Mouse (Mus musculus) mature B cell (primary cell): ENCODE data around the gene Ebf3.

Experiments
- in situ Hi-C: fragments of 300-500 bp; cut with MboI; formaldehyde crosslinking; loops from 2 replicates; pipeline ENCODE4 v1.14.3; 2019

Ebf3 gene

DNA sequence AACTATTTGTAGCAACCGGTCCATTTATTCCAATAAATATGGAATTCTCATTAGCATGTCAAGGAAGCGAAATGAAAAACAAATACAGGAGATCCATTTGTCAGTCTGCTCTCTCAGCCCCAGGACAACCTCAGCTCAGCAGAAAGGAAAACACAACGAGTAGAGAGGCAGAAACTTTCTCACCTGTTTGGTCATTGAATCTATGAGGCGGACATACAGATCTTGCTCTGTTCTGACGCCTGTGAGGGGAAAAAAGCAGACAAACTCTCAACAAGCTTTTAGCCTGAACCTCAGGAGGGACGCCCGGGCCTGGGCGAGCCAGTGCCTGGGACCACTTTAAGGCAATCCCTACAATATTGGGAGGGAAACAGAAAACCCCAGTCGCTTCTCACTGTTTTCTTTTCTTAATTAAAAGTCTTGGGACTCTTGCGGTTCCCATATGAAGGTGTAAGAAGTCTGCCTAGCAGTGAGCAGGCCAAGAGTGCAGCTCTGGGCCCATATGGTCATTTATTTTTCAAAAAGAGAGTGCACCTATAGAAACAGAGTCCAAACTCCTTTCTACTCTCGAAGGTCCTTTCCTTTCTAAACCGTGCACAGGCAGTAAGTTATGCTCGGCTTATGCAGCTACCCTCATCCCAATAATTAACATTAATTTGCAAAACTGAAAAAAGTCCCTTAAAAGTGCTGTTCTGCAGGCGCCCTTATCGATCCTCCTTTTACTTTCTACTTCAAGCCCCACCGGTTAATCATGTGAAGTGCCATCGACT lies 1.9 kb downstream of the Ebf3 start:
- in situ Hi-C loops = loop anchor here (25.0 kb wide), 1 partner anchor 1525 kb away; no protein-coding TSS in a partner anchor

DNA sequence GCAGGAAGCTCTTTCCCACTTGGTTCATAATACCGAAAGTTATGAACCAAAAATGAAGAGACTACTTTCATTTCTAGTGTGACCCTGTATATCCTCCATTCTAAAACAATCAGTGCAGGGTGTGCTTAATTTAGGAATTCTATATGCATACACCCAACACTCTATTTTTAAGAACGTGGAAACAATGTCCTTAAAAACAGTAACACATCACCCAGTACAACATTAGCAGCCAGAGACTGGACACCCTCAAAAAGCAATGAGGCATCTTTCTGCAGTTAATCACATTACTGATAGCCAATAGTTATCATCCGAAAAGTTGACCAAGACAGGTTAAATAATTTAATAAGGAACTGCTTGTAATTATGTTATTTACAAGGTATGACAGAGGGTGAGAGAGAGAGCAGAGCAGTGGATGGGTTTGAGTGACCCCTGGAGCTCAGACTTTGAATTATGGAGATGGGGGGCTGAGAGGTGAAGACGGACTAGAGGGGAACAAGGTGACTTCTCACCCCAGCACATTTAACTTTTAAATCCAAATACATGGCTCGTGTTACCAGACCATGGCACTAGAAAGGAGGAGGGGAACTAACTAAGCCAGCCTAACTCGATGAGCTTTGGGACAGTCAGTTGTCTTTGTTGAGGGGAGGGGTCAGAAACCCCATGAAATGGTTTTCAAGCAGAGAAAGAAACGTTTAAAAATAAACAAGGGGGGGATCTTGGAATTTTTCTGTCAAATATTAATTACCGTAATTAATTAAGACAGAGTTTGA lies 2.7 kb downstream of the Ebf3 start:
- in situ Hi-C loops = loop anchor here (25.0 kb wide), 1 partner anchor 1524 kb away; no protein-coding TSS in a partner anchor

DNA sequence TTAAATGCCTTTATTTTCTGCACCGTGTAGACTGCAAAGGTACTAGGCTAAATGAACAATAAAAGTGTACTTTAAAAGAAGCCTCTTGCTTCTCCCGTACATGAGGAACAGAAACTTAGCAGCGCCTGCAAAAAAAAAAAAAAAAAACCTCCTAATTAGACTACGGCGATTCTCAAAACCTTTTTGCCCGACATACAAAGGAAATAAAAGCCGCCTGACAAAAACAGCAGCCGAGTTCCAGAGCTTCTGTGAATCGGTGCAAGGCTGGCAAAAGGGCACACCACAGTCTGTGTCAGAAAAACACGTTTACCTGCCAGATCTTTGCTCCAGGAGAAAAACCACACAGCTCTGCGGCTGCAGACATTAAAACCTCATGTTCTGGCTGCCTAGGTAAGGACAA lies 3.4 kb downstream of the Ebf3 start:
- in situ Hi-C loops = loop anchor here (25.0 kb wide), 1 partner anchor 1524 kb away; no protein-coding TSS in a partner anchor

DNA sequence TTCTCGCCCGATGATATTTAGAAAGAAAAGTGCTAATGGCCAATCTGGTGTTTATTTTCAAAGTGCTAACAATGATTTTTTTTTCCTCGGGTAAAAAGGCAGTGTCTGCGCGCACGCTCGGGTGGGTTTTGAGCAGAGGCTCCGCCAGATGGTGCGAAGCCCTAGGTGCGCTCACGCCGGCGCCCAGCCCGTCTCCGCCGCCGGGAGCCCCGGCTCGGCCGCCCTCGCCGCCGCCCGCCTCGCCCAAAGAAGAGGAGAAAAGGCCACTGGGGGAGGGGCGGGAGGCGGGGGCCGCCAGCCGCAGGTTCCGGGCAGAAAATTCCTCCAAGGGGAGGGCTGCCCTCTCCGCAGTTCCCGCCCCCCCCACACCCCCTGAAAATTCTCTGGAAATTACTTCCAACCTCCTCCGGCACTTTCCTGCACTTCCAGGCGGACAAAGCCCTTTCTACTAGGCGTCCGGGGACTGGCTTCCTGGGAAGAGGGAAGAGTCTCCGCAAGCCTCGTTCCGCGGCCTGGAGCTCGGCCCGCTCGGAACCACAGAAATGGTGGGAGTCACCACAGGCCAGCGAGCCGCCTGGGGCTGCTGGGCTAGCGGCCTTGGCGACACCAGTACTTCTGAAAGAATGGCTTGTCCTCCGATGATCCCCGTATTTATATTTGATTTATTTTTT lies 4.0 kb downstream of the Ebf3 start:
- in situ Hi-C loops = loop anchor here (25.0 kb wide), 1 partner anchor 1523 kb away; no protein-coding TSS in a partner anchor

DNA sequence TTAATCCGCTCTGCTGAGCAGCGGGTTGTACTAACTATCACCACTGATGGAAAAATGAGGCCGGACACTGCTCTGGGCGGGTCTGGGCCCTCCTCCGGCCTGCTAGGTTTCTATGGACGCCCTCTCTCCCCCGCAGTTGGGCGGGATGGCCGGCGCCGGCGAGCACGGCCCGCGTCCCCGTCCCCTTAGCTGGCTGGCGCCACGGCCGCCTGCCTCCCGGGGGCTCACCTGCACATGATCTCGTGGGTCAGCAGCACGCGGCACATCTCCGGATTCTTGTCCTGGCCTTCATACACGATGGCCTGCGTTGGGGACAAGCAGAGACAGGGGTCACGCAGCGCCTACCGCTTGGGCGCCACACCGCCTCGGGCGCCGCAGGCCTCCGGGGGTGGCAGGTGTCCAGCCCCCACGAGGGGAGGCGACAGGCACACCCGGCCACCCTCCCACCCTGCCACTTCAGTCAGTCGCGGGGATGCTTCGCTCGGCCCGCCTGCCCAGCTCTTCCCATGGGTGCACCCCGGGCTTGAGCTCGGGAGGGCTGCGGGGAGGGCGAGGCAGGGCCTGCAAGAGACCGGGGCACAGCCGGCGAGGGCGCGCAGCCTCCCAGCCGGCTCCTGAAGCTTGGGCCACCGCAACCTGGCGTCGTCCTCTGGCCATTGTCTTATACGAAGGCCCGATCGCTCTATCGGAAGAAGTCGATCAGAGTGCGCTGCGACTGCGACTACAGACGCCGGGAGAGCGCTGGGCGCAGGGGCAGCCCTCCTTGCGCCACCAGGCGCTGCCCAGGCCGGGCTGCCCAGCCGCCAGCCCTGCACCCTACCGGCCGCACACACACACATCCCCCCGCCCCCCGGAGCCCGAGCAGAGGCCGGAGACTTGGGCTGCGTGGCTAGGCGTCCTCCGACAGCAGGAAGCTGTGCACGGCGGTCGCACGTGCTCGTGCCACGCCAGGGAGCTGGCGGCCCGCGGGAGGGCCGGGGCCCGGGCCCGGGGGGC lies 4.9 kb downstream of the Ebf3 start:
- in situ Hi-C loops = loop anchor here (25.0 kb wide), 1 partner anchor 1522 kb away; no protein-coding TSS in a partner anchor

DNA sequence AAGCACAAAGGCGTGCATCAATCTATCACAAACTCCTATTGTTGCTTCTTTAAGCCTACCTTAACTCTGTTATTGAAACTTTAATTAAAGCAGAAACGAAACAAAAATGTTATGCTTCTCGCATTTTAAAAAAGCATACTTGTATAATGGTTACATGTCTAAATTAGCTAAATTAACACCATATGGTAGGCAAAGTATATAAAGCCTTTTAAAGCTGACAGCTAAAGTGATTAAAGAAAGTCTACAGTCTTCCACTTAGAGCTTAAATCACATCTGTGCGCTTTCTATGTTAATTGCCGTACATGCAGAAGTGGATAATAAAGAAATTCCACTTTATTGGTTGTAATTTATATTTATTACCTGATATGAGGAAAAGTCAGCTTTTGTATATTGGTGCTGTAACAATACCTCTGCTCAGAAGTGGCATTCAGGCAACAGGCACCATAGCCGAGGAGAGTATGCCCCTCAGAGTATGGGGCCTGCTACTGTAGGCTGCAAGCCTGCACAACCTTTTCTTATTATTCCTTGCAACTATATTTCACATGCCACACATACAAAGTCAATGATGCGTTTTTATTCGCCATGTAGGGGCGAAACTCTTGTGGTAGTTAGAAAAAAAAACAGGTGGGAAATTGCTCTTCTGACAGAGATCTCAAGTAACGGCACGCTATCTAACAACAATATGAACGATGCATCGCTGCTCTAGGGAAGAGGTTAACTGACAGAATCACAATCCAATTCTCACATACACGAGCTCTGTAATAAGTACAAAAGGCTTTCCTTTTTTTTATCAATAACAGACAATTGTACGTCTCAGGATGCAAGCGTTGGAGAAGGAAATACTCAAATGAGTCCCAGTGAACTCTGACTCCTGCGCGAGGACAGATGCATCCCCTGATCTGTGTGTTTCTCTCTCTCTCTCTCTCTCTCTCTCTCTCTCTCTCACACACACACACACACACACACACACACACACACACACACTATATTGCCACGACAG lies 5.9 kb downstream of the Ebf3 start:
- in situ Hi-C loops = loop anchor here (25.0 kb wide), 1 partner anchor 1521 kb away; no protein-coding TSS in a partner anchor

DNA sequence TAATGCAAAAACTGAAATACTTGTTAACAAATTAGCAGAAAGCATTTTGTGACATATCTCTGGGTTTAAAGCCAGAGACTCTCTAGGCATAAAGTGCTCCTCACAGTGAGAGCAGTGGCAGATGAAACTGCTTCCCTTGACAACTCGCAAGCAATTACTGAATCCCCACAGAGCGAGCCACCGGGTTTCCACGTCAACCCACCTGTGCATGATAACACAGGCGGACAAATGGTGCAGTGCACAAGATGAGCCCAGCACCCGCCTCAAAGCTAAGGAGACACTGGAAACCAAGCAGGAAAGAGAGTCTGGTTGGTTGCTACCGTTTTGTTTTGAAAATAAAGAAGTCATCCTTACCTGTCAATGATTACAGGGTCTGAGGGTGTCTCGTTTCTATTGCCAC lies 7.1 kb downstream of the Ebf3 start:
- in situ Hi-C loops = loop anchor here (25.0 kb wide), 1 partner anchor 1520 kb away; no protein-coding TSS in a partner anchor

DNA sequence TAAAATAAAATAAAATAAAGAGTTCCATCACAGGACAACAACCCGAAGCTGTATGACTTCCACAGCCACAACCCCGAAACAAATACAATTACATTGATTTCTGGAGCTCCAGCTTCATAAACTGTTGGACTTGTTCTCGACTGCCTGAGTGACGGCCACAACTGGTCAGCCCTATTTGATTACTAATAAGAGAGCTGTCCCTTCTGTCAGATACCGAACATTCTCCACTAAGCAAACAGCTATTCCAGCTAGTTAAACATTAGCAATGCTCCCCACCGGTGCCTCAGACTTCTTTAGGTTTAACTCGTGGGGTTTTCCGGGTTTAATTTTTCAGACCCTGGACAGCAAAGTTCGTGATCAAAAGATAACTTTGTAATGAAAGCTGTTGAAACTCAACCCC lies 8.1 kb downstream of the Ebf3 start:
- in situ Hi-C loops = loop anchor here (25.0 kb wide), 1 partner anchor 1519 kb away; no protein-coding TSS in a partner anchor

DNA sequence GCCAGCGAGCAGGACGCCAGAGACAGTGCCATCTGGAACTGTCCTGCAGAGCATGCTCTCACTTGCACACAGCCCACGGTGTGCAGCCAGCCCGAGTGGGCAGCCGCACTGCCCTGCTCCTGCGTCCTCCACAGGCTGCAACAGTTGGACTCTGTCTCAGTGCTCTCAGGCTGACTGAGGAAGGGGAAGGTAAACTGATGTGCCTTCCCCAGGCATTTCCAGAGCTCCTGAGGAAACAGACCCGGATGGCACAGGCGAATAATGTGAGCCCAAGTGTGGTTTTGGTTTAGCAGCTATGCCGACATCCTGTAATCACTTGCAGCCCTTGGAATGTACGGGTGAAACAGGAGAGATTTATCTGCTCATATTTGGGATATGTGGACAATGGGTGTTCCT lies 10.5 kb downstream of the Ebf3 start:
- in situ Hi-C loops = loop anchor here (25.0 kb wide), 1 partner anchor 1516 kb away; no protein-coding TSS in a partner anchor

DNA sequence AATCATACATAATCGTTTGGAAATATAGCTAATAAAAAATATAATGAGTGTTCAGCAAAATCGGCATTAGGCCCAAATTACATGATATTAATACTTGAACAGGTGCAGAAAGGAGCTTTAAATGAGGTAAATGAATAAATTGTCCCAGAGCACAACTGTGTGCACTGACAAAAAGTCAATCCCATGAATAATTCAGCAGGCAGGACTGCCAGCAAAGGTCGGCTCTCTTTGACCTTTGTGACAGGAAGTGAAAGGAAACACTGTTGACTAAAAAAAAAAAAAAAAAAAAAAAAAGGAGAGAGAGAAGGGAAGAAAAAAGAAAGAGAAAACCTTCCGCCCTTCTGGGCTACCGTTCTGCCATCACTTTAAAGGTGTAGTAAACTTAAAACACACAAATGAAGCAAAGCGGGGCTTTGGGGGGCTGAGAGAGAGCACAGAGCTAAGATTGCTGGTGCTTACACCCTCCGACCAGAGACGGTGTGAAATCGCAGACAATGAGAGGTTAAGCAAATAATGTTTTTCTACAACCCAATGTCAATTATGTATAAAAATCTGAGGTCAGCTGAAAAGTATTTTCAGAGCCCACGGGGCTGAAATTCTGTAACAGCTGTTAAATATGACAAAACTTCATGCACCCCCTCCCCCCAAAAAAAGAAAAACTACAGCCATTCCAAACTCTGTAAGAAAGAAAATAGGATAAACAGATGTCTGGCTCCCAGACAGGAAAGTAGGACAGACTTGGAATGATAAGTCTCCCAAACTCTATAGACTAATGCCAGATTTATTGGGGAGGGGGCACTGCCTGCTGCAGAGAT lies 11.1 kb downstream of the Ebf3 start:
- in situ Hi-C loops = loop anchor here (25.0 kb wide), 1 partner anchor 1516 kb away; no protein-coding TSS in a partner anchor

DNA sequence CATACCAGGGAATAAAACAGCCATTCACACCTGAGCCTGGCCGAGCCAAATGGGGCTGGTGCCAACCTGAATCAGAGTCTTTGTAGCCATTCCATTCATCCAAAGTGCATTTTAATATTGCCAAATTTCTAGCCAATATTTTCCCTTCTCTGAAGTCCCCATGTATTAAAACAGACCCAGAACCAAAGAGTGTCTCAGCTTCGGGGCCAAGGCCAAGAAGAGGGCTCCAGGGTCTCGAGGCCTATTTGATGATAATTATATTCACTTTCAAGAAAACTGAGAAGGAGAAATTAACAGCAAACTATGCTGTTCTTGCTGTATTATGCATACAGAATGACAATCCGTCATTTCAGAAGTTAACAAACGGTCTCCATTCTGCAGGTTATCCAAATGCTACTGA lies 12.1 kb downstream of the Ebf3 start:
- in situ Hi-C loops = loop anchor here (25.0 kb wide), 1 partner anchor 1515 kb away; no protein-coding TSS in a partner anchor

DNA sequence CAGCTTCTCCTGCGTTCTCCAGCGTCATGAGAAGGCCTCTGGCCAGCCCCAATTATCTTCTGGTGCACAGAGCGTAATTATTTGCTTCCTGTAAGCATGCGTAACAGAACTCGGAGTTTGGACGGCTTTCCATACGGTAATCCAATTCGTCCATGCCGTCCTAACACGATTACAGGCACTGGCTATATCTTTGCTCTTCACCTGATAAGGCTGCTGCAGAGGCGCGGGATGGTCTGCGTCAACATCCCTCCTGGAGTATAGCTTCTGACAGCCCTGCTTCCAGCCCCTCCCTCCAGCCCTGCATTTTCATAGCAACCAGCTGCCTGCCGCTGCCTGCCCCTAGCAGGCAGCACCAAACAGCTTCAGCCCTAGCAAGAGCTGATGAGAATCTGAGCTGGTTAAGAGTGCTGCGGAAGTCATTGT lies 12.9 kb downstream of the Ebf3 start:
- in situ Hi-C loops = loop anchor here (25.0 kb wide), 1 partner anchor 1514 kb away; no protein-coding TSS in a partner anchor

DNA sequence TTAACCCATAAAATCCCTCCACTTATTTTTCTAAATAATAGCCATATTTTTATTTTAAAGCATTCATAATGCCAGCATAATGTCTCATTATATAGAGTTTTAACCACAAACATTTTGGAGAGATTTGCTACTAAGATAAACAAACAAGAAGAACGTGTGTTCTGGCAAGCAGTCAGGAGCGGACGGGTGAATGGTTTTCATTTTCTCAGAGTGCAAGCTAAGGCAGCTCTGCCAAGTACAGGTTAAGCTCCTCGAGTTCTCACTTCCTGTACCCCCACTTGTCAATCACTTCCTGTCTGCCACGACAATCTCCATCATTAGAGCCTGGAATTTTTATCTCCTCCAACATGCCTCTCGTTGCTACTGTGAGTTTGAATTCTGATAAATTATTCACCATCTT lies 13.4 kb downstream of the Ebf3 start:
- in situ Hi-C loops = loop anchor here (25.0 kb wide), 1 partner anchor 1514 kb away; no protein-coding TSS in a partner anchor

DNA sequence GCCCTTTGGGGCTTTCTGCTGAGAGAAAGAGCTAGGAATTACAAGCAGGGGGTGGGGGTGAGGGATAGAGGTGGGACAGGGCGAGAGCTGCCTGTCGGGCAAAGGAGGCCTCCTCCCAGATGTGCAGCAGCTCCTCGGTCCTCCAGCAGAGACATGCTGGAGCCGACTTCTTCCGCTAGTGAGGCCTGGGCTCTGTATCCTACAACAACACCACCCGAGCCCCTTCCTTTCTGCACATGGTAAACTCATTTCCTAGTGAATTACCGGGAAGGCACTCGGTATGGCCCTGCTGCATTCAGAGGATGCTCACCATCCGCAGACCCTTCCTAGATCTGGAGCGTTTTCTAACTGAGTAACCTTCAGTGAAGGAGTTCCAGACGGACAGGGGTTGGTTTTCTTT lies 14.1 kb downstream of the Ebf3 start:
- in situ Hi-C loops = loop anchor here (25.0 kb wide), 1 partner anchor 1513 kb away; no protein-coding TSS in a partner anchor

DNA sequence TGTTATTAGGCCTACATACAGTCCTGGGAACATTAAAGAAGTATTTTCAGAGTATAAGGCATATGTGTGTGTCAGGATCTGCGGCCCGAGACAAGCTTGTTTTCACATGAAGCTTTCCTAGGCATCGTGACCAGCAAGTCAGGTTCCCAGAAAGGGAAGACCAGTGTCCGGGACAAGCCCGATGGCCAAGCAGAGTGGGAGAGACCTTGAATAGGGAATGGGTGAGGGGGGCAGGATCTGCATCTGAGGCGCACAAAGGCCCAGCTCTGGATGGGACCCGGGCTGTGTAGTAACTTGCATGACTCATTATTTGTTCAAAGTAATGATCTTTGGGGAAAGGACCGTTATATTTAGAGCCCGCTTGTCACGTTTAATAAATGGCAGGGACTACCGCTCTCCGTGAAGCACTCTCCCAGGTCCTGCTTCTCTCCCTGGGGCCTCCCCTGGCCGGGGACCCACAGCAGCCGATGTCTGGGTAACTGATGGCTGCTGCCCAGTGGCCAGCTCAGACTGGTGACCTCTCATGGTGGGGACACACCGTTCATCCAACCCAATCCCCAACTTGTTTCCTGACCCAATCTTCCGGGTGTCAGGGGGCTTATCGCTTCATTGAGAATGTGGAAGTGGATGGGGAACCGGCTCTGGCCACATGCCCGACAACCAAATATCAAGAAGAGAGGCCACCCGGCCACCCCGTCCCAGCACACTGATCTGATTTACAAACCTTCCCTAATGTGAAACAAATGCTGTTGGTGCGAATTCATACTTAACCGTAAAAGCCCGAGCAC lies 16.5 kb downstream of the Ebf3 start:
- in situ Hi-C loops = no loop called here

DNA sequence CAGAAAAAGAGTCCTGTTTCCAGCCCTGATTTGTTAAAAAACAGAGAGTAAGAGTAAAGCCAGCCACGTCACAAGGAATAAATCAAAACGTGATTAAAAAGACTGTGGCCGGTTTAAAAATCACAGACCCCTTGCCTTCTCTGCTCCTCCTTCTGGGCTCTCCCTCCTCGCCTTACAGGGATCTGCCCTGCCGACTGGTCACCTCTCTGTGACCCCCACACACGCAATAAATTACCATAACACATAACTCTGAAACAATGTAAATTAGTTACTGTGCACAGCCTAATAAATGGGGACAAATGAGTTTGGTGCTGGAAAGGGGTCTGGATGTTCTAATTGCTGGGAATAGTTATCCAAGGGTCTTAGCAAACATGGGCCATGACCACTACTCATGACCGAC lies 17.1 kb downstream of the Ebf3 start:
- in situ Hi-C loops = no loop called here

DNA sequence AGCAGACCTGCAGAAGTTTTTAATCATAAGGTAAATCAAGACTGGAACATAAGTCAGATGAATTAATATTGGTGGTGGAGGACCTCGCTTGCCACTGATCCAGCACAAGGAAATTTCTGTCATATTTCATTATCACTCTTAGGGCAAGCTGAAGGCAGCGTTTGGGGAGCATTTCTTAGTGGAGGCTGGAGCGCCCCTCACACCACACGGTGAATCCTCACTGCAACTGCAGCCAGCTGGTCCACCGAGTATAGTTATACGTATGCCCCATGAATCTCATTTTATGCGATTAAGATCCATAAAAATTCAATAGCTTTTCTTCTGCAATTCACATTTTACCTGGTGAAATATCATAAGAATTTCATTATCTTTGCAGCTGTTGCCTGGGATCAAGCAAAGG lies 18.6 kb downstream of the Ebf3 start:
- in situ Hi-C loops = no loop called here
